Mouse (Mus musculus): ENCODE measurements around the gene Corin. TPM values are rescaled to one million over a fixed set of nuclear protein-coding genes. Genes with fewer than 3 reads are reported as not detected.

Corin gene
- total RNA-seq, 2 experiments from 2014 or later: not detected

DNA sequence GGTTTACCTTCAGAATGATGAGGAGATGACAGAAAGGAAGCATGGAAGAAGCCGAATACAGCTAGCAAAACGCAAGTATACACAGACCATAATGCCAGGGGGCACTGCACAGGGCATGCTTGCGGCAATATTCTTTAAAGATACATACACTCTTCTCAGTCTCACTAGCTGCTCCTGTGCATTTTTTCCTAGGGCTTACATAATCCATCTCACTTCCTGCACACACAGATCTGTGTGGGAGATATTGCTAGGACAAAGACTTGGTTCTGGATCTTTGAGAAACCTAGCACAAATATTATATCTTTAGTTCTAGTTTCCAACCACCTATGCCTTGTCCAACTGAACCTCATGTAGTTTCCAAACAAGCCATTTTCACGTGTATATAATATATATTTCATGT is 189.0 kb downstream of the Corin start:
- no peak for DNase-seq

DNA sequence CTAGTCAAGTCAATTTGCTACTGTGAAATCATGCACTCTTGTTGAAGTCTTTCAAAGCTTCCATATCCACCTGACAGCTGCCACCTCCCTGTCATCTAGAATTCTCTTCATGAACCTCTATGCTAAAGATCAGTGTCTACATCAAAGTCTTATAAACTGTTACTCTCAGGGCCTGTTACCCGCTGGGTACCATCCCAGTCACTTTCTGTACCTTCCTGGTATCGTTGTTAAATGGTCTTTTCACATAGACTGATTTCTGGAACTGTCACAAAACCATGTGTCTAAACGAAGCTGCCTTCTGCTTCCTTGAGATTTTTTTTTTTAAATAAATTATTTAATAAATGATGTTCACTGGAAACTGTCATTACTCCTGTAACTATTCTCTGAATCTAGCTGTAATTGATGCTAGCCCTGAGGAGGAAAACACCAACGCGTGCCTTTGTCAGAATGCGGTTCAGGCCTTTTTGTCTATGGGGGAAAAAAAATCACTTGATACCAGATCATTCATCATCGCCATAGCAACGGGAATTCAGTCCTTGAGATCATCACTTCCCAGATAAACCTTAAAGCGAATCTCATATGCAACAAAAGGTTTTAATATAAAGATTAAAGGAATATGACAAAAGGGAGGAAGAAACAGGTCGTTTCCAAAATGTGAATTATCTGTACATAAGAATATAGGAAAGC is 205.7 kb downstream of the Corin start:
- no peak for DNase-seq

DNA sequence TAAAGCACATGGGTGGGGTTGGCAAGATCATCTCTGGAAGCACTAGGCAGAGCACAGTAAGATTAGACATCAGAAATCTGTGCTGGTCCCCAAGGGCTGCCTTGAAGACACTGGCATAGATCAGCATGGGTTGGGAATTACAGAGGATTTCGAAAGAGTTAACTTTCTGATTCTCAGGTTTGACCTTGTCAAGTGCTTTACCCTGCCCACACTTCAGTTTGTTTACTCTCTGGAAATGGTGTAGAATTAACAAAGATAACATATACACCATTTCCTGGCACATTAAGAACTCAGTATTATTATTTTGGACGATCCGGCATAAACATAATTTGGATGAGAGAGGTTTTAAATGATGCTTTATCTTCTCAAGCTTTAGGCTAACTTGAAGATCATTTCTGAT is 219.2 kb downstream of the Corin start:
- DNase-seq: no peak

DNA sequence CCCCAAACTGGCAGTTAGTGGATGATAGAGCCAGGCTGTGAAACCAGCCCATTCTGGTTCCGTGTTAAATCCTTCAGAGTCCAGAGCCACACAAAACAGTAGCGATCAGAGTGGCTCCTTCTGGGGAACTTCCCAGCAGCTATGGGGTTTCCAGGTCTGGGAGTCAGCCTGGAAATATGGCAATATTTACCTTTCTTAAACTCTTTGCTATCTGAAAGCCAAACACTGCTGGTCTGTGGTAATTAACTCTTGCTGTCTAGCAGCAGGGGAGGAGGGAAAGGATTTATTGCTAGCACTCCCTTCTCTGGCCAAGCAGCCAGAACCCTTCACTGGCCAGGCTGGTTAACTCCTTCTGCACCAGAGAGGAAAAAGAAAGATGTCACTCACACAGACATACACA is 221.4 kb downstream of the Corin start:
- DNase-seq: no peak

DNA sequence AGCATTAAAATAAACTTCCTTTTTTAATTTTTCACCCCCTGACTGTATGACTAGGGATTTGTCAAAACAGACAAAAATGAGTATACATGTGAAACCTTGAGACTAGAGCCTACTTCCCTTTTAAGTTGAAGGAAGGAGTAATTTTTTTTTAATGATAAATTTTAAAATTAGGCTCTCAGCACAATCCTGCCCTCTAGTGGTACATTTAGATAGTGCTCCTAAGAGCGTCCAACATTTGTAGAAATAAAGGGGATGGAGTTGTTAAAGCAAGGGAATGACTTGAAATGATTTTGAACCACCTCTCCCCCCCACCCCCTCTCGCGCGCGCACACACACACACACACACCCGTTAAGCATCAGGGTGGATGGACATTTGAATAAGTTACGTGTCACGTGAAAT is 234.6 kb downstream of the Corin start:
- DNase-seq: no peak

DNA sequence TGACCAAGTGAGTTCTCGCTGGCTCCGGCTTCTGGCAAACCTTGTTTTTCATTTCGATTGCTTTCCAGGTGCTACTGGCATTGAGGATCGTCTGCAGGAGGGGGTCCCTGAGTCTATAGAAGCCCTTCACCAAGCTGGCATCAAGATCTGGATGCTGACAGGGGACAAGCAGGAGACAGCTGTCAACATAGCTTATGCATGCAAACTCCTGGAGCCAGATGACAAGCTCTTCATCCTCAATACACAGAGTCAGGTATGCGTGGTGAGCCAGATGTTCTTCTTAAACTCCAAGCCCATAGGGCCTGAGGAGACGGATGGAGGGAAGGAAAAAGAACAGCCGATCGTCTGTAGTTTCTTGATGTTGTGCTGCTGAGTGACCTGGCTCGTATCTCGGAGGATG is 235.1 kb downstream of the Corin start:
- DNase-seq: no peak

DNA sequence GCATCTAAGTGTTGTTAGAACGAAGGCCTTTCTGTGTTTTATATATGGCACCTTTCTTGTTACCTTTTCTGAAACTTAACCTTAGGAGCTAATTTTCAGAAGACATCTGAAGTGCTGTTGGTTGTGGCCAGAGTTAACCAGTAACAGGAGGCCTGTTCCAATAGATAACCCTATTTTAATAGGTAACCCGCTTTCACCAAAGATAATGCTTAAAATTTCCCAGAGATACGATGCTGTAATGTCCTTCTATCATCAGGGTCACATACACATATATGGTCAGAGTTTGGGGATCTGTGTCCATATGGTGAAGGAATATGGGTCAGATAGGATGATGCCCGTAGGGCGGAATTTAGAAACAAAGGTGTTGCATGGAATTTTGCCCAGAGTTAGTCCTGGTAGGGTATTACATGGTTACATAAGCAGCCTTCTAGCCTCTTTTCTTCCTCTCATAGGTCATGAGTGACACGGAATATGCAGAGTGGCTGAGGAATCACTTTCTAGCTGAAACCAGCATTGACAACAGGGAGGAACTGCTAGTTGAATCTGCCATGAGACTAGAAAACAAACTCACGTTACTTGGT is 237.2 kb downstream of the Corin start:
- DNase-seq: no peak

DNA sequence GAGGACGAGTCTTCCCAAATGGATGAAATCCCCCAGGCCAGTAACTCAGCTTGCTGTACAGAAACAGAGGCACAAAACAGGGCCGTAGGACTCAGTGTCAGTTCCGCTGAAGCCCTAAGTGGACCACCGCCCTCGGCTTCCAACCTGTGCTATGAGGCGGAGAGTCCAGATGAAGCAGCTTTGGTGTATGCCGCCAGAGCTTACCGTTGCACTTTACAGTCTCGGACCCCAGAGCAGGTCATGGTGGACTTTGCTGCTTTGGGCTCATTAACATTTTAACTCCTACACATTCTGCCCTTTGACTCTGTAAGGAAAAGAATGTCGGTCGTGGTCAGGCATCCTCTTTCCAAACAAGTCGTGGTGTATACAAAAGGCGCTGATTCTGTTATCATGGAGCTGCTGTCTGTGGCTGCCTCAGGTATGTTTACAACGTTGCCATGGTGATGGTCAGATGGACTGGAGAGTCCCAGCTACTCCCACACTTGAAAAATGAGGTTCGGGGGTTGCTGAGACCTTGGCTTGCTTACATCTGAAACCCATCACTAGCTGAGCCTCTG is 240.0 kb downstream of the Corin start:
- DNase-seq: no peak

DNA sequence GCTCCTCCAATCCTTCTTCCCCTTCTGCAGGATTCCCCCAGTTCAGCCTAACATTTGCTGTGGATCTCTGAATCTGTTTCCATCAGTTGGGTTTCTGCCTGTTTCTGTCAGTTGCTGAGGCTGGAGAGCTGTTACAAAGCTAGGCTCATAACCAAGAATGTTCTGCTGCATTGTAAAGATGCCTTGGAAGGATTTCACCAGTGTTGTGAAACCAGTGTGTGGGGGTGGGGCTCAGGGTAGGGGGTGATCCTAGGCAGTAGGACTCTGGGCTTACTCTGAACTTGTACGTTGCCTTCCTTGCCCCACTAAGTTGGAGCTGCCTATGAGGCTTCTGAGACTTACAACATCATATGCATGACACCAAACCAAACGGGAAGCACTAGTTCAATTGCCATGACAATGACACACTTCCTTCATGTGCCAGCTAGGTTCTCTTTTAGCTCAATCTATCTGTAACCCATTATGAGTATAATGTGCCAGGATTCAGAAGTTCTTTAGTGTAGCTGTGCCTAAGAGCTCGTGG is 242.4 kb downstream of the Corin start:
- DNase-seq: no peak

DNA sequence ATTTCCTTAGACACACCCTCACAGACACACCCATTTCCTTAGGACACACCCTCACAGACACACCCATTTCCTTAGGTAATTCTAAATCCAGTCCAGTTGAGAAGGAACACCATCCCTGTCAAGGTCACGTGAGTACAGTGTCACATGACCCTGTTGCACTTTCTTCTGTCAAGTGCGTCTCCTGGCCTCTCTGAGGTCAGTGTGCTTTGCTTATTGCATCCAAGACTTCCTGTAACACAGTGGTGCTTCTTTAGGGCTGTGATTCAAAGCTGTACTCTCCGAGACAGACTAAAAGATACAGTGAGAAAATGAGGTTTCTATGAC is 245.0 kb downstream of the Corin start:
- DNase-seq: no peak

DNA sequence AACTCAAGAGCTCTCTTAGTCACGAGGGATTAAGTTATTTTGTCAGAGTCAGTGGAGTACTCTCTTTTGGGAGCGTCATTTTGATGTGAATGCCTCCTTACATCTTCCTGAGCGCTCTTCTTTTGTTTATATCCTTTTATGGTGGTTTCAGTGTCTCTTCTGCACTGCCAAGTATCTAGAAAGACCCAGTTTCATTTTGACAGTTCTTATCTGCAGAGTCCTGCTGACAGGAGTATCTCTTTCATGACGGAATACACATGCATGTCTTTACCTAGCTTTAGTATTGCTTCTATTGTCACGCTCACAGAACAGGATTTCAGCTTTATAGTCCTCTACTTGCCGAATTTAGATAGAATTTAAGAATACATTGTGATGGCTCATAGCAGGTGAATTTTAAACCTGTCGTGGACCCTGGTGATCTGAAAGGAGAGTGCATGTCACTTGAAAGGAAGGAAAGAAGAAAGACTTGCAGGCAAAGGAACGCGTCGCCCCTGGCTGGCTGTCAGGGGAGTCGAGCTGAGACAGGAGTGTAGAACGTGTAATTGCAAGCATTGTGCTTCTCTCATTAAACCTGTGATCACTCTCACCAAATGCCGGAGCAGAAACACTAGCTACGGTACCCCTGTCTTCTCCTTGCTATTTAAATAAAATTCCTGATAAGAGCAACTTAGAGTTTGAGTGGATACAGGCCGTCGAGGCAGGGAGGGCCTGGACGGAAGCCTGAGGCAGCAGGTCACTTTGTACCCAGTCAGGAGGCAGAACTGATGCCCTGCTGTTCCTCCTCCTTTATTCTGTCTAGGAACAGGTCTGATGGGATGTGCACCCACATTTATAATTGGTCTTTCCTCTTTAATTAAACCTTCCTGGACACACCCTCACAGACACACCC is 245.6 kb downstream of the Corin start:
- no peak for DNase-seq

DNA sequence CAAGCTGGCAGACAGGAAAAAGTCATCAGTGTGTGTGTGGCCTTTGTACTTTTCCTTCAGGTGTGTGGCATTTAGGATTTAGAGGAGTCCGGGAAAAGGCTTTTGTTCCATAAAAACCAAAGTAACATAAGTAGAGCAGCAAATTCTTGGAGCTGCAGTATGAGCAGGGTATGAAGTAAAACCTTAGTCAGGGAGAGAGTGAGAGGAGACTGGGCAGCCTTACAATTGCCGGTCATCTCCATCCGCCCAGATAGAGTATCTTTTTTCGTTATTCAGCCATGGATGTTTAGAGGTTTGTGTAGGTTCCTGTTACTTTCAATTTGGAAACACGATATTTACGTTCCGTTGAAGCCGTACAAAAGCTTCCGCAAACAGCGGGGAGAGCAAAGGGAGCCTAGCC is 247.2 kb downstream of the Corin start:
- DNase-seq: no peak

DNA sequence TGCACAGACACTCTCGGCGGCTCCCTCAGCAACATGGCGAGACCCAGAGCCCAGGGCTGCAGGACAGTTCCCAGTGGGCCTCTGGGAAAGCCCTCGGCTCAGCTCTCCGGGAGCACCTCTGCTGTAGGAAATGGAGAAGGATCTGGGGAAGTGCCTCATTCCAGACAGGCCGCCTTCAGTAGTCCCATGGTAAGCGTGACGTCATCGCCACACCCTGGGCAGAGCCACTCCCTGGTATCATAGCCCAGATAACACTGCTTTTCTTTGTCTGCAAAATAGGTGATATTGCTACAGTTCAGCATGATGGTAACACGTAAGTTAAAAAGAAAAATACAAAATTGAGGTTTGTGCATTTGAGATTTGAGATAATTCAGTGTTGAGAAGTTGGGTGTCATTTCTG is 249.3 kb downstream of the Corin start:
- no peak for DNase-seq

DNA sequence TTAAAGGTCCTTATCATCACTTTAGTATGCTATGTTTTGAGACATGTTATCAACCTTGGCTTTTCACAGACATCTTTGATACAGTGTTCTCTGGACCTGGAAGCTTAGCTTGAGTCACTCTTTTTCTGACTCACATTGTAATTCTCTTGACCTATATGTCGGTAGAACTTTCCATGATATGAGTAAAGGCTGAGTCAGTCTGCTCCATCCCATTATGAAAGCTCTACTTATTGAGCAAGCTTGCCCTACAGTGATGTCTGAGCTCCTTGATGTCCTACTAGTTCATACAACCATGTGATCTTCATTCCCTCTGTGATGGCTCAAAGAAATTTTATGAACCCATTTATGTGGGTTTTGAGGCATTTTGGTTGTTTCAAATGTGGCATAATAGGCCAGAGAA is 254.1 kb downstream of the Corin start:
- no peak for DNase-seq

Other genes starting within 250 kb of the Corin start
- 10 to 100 TPM; 14.9 to 21.1 TPM for gene Nfxl1, start 55.2 kb upstream of the Corin start, total RNA-seq (2021)
- not detected for gene Zar1, start 76.8 kb upstream of the Corin start, total RNA-seq (2021)
- gene Gm5868, start 83.1 kb upstream of the Corin start, total RNA-seq (2021): under 1 TPM in 1 of 2 experiments, not detected in 1; 0.27 TPM
- not detected for gene Cnga1, start 139.8 kb upstream of the Corin start, total RNA-seq (2021)
- not detected for gene Nipal1, start 143.3 kb upstream of the Corin start, total RNA-seq (2021)
- under 1 TPM in 1 of 2 experiments, not detected in 1; 0.10 TPM for gene Txk, start 248.3 kb upstream of the Corin start, total RNA-seq (2021)